Mouse (Mus musculus) A20 (cell line): ENCODE measurements at regions not wholly inside any gene's neighbourhood (a gene's known extent, or its start where the extent isn't known, plus 50 kb on each side); places are given as distances from the start of the nearest gene placed in this dataset.

Source experiments
- DNase-seq: peaks from one replicate; pipeline ENCODE4 v3.0.0-alpha.2; 2011; ENCODE audit warnings: low read depth, low spot score

- no peak for DNase-seq
These were observed 59.2 kb downstream of the Marcks start for GRCm38 (mm10) chr10:37079535-37079934.

GRCm38 (mm10) chr10:37078439-37078838 lies 60.3 kb downstream of the Marcks start:
- no peak for DNase-seq

GRCm38 (mm10) chr10:37077741-37078140 lies 61.0 kb downstream of the Marcks start:
- no peak for DNase-seq

- DNase-seq, result peak; percentile 63
These were observed 65.9 kb downstream of the Marcks start for GRCm38 (mm10) chr10:37072834-37073233.

- DNase-seq, result no peak
These were observed 66.7 kb downstream of the Marcks start for GRCm38 (mm10) chr10:37072061-37072460.

GRCm38 (mm10) chr10:37071420-37071819 lies 67.3 kb downstream of the Marcks start:
- no peak for DNase-seq
